Mouse (Mus musculus) testis, postnatal 14 days (tissue): Measurements from ENCODE around the gene Rfx7.

Experiments used
- DNase-seq: peaks from one replicate; pipeline ENCODE4 v3.0.0; 2021; ENCODE audit warnings: low spot score

Gene Rfx7

DNA sequence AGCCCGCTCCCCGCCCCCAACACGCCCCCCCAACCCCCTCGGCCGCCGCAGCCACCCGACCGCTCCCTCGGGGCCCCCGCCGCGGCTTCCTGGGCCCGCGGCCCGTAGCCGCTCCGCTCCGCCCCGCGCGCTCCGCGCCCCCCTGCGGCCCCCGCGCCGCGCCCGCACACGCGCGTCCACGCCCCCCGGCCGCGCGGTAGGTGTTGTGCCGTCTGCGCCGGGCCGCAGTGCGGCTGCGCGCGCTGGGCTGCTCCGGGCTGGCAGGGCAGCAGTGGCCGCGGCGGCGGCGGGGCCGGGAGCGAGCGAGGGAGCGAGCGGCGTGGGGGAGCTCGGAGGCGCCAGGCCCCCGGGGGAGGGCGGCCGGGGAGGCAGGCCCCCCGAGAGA, at the start of gene Rfx7:
TSS of gene Rfx7 (plus strand) at position 245 of the 385 bp plus-strand sequence.
- peak; percentile 85 for DNase-seq

DNA sequence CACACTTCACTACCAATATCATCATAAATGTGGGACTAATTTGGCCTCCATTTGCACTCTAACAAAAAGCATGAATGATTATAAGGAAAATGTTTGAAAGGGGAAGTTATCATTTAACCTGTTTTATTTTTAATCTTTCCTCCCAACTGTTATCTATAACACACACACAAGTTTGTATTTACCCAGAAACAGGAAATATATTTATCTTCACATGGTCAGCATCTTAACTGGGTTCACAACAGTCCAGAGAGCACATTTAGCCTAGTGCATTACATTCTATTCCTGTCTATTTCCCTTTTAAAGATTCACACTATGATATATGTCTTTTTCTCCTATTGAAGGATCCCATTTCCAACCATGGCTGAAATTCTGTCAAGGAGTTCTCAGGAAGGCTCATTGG, 43.5 kb upstream of the Rfx7 start:
- no peak for DNase-seq

DNA sequence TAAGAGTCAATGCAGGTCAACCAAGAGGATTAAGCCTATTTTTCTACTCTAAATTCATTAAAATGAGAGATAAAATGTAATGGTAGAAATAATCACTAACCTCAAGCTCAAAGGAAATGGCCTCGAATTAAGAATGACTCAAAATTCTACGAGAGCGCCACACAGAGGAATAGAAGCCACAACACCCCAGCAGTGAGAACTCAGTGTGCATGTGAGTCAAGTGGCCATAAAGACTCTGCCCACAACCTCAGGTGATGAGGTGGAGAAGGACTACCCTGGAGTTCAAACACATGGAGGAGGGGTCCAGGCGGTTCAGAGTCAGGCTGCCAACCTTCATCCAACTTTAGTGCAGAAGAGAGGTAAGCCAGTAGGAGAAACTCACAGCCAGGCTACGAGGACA, 42.9 kb upstream of the Rfx7 start:
- no peak for DNase-seq

DNA sequence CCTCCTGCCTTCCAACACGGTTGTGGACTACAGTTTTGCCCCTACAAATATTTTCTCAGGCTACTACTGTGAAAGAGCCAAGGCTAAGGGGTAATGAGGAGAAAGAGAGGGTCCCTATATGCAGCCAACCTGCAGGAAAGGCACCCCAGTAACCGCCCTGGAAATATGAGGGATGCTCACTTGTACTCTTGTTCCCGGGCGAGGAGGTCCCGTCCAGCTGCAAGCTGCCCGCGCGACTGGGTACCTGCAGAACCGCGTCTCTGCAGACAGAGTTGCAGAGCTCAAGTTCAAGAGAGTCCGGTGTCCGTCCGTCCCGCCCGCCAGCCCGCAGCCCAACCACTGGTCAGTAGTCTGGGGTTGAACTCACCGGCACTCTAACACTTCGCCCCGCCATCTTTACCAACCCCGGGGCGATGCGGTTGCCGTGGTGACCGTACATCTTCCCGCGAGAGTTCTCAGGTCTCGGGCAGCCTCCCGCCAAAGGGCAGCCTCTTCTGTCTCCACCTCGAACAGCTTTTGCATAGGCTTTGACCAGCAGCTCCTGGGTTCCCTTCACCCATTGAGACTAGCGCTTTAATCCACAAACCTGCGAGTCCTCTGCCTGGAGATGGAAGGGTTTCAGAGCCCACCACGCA, 40.4 kb upstream of the Rfx7 start:
- peak; percentile 93 for DNase-seq

DNA sequence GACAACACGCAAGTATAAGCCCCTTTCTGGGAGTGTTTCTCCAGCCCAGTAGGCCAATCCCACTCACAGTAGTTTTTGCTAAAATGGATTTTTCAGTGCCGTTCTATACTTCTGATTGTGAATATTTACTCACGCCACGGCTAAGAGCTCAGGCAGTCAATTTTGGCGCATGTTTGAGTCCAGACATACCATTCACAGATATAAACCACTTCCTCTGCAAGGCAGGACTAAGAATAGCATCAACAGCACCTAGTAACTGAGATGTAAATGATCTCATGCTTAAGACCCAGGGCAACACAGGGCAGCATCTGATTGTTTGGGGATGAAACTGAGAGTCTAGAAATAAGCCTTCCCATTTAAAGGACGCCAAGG, 39.9 kb upstream of the Rfx7 start, which contains the start of gene Tex9:
TSS of gene Tex9 (minus strand) at position 19 of the 372 bp plus-strand sequence.
- no peak for DNase-seq

DNA sequence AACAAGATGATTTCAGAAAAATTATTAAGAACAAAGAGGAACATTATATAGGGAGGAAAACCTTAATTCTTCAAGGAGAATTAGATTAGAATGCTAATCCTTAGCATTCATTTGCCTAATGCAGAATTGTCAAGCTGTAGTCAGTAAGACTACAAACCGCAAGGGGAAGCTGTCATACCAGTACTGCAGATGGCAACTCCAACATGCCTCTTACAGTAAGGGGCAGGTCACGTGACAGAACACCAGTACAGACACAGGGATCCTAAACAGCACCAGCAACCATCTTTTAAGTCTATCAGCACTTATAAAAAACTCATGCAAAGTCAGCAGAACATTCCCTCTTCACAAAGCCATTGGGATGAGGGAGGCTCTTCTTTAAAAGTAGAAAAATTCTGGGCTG, 38.6 kb upstream of the Rfx7 start:
- DNase-seq: no peak

DNA sequence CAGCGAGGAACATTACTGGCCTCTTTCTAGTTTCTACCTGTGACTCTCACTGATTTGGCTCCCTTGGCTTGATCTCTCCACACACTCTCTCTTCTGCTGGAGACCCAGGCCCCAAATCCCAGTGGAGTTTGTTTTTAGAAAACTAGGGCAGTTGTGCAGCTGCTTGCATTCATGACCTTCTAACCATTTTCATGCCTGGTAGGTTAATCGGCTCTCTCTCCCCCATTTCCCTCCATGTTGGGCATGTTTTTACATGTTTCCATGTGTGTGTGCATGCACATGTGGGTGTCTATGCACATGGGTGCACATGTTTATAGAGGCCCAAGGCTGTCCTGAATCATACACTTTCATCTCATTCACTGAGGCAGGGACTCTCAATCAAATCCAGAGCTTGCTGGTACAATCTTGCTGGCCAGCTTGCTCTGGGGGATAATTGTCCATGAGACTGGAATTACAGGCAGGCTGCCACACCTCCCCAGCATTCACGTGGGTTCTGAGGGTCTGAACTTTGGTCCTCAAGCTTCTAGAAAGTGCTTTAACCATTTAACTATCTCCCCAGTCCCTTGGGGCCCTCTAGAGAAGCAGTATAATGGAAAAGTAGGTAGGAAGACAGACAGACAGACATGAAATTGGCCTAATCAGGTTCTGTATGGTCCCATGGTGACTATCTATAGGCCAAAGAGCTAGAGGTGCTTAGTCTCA, 37.9 kb upstream of the Rfx7 start:
- DNase-seq: no peak

DNA sequence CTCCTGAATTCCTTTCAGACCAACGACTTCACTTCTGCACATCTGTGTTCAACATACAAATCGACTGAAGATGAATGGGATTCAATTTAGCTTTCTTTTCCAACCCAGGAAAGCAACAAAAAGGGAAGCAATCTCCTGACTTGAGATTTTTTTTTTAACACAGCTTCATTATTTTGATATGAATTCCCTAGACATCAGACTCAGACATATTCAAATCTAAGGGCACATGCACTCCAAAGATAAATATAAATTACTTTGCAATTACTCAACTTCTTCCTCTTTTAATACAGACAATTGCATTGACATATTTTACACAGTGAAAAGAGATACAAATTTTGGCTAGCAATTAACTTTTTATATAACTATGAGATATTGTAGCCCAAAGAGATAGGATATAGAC, 35.3 kb upstream of the Rfx7 start:
- no peak for DNase-seq

DNA sequence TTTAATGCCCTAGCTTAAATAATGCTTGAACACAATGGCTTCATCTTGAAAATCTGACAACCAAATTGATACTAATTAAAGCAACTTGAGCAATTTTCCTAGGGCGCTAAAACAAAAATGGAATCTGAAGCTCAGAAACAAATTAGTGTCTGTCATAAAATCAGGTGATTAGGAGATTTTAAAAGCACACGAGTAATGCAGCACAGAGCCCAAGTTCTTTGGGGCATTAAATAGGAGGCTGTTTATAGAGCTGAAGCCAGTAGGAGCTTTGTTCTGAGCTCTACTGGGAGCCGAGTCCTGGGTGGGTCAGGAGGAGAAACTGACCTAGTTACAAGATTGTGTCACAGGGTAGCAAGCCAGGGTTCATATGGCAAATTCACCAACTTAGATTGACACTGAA, 34.9 kb upstream of the Rfx7 start:
- DNase-seq: no peak

DNA sequence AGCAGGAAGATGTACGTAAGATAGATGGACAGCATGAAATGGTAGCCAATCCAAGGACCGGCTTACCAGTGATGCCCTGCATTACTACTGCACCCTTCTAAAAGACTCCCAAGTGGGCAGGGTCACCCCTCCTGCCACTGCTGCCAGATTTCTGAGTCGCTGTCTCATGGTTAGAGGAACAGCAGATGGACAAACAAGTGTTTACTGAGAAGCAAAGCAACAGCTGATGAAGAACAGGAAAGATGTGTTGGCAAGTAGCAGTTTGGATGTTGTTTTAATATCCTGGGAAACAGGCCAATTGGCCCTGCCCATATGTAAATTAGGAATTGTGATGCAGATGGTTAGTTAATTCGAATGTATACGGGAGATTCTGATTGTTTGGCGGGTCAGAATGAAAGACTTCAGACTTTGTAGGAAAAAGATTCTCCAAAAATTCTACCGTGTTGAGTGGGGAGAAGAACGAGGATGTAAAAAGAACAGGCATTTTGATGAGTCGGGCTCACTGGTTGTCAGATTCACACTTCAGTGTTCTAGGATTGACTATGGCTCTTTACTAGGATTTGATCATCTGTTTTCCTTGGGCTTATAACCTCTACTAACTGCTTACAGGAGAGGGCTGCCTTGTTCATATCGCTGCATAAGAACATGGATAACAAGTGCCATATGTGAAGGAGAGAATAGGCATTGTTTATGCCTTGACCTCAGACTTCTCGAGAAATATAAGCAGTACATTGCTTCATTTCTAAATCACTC, 19.6 kb upstream of the Rfx7 start:
- DNase-seq: no peak

DNA sequence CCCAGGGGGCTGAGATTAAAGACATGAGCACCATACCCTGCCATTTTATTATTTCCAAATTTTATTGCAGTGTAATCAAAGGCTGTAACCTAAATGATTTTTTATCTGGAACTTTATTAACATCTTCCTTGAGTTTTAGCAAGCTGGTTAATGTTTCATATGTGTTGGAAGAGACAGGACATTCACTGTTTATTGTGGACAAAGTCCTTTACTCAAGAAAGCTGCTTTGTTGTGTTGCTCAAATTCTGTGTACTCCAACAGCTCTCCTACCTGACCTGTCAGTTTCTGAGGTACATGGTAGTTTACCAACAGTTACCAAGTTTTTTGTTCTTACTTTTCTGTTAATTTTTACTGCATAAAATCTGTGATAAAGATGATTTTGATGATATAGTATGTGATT, 16.7 kb upstream of the Rfx7 start:
- DNase-seq: no peak

DNA sequence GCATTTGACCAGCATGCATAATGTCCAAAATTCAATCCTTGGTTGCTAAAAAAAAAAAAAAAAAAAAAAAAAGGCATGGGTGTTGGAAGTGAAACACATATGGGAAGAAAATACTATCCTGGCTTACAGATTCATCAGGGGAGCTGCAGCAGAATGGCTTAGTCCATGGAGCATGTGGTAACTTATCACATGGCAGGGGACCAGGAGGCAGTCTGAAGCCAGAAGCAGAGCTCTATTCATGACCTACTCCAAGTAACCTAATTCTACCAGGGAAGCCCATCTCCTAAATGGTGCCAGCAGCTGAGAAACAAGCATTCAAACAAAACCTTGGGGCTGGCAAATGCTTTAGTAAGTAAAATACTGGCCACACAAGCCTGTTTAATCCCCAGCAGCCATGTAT, 12.8 kb upstream of the Rfx7 start:
- DNase-seq: no peak

DNA sequence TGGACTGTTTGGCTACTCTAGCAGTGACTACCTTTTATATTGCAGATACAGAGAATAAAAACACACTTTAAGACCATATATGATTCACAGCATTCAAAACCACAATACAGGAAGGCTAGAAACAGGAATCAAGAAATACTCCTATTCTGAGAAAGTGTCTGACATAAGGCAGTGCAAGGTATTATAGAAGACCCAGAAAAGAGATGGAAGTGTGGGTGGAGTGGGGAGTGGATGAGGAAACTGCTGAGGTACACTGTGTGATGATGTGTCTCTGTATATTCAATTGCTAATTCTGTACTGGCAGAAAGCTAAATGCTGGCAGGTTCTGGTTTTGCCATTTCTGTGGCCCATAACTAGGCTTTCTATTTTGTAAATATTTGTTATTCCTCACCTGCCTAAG, 11.2 kb upstream of the Rfx7 start:
- no peak for DNase-seq

DNA sequence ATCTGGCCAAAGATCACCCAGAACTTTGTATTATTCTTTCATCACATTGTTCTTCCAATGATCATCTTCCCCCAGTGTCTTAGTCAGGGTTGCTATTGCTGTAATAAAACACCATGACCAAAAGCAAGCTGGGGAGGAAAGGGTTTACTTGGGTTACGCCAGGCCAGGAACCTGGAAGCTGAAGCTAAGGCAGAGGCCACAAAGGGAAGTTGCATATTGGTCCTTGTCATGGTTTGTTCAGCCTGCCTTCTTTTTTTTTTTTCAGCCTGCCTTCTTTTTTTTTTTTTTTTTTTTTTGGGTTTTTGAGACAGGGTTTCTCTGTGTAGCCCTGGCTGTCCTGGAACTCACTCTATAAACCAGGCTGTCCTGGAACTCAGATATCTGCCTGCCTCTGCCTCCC, 5.9 kb upstream of the Rfx7 start:
- DNase-seq: no peak

DNA sequence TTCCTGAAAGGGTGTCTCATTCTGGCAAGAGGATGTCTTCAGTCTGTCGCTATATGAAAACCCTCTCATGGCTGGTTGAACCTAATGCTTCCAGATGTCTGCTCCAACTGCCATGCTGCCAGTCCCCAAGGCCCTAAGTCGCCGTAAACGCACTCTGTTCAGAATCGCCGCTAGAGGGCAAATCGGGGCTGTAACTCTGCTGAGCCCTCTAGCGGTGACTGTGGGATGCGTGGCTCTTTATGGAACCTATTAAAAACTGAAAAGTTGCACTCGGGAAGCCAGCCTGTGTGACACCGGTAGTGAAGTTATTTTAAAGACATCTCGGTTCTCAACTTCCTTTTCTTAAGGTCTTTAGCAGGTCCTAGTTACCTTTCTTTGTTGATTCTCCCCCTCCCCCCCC, 1.8 kb upstream of the Rfx7 start:
- DNase-seq: peak; percentile 84

DNA sequence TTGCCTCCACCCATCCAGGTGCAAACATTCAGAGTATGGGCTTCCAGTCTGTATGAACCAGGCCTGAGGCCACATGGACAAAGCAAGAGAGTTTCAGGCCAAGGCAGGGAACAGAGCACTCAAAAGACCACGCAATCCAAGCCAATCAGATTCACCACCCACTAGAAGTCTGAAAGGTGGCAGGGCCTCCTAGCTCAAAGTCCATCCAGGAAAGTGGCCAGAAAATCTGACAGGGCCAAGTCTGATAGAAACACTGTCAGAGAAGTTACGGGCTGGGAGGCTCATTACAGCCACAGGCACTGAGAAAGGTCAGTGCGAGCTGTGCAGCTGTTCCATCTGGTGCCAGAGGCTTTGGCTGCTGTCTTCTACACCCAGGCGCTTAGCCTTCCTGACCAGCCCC, 1.2 kb upstream of the Rfx7 start:
- peak; percentile 33 for DNase-seq

DNA sequence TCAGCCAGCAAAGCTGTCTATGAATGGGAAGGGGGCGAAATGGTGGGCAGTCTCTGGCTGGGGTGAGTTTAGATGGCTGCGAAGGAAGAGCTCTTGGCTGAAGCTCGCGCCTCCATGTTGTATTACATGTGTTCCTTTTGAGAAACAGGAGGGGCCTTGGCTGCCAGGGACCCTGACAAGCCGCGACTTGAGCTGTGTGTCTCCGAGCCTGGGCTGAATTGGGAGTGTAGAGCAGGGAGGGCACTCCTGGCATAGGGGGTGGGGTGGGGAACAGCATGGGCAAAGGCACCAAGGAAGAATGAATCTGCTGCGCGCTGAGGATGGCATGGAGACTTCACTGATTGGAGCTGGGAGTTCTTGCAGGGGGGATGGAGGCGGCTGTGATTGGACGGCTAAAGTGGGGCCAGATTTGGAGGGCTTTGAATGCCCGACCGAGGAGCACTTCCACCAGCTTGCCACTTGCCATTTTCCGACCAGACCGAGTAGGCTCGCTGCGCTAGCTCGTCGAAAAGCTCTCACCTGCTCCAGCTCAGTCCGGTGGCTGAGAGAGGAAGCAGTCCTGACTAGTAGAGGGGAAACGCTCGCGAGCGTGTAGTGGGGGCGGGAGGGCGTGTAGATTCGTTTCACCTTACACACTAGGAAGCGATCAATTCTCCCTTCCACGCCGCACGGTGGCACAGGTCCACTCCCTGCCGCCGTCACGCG, 597 bp upstream of the Rfx7 start:
- DNase-seq: peak; percentile 88

DNA sequence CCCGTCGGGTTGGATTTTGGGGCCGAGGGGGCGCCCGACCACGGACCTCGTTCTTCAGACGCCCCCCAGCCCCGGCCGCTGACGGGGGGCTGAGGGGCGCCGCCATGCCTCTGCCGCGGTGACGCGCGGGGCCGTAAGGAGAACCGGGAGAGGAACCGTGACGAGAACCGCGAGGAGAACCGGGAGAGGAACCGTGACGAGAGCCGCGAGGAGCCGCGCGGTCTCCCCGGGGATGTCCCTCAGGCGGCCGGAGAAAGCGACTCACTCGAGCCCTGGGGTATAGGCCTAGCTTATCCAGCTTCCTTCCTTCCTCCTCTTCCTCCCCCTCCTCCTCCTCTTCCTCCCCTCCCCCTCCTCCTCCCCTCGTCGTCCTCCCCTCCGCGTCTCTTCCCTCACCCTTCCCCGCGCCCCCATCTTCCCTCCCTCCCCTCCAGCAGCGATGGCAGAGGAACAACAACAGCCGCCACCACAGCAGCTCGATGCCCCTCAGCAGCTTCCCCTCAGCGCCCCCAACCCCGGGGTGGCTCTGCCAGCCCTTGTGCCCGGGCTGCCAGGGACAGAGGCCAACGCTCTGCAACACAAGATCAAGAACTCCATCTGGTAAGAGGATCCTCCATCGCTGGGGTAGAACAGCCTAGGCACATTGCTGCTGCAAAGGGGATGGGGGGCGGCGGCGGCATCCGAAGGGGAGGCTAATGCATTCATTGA, 495 bp downstream of the Rfx7 start:
- DNase-seq: peak; percentile 76

DNA sequence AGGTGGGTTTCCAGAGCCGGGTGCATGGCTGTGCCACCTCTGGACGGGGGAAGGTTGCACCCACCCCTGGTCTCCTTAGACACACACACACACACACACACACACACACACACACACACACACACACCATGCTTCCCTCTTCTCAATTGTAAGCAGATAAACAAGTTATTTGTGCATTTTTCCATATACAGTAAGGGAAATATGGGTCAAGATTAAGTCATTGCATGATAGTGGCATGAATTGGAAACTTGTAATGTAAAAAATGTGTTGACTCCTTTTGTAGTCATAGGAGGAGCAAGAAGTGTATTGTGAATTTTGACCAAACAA, 1.0 kb downstream of the Rfx7 start:
- no peak for DNase-seq

DNA sequence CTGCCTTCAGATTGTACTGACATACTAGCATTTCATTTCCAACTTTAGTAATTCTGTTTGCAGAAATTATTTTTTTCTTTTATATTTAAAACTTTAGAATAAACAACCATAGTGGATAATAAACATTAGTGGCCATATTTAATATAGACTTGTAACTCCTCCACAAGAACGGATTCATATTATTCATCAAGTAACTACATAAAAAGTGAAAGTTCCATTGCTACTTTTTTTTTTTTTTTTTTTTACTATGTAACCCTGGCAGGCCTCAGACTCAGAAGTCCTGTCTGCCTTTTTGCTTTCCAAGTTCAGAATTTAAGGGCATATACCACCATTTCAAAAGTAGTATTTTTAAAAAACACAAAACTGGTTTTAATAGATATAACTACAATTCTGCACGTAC, 2.9 kb downstream of the Rfx7 start:
- DNase-seq: no peak

DNA sequence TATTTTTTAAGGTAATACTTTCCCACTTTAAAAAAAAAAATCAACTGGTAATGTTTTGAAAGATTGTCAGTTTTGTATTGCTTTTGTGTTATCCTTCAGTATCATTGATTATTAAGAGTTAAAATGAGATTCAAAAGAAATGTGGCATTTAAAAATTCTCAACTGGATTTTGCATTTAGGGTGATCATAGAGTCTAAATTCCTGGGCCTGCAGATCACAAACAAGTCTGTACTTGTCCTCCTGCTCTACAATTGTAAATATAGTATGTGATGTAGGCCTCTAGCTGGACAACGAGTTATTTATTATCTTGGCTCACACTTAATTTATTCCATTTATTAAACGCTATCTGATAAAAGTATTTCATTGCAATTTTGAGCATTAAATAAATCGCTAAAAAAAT, 3.4 kb downstream of the Rfx7 start:
- DNase-seq: no peak

DNA sequence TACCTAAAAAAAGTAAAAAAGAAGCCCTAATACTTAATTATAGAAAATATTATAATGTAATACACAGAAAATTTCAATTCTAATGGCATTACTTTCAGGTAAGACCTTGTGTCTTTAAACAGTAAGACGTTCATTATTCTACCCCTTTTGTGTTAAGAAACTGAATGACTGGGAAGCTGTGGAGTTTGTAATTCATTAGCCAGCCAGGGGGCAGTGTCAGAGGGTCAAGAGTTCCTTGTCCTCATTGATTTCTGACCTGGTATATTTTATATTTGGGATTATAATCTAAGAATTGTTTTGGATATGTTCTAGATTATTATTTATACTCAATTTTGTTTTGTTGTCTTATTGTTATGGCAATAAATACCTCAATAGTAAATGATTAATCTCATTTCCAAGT, 5.0 kb downstream of the Rfx7 start:
- DNase-seq: no peak
